Mouse (Mus musculus) neutrophil, adult 5-6 weeks (primary cell): ENCODE data around the gene Cblc. TPM values are rescaled to one million over a fixed set of nuclear protein-coding genes. Genes with fewer than 3 reads are reported as not detected.

Experiments
- ATAC-seq: fragments of 151-379, 151-347 bp; 2 replicates; pipeline ENCODE4 v1.8.0; 2017; ENCODE audit warnings: mild to moderate bottlenecking, moderate TSS enrichment; ENCODE audit not compliant: insufficient number of reproducible peaks, poor library complexity, low FRiP score, severe bottlenecking; ENCODE audit errors: extremely low read depth
- total RNA-seq: library from RNA; stranded (forward); fragments of 200-1000 nt; gene quantifications from 2 replicates; pipeline ENCODE4 v1.2.3, GENCODE M21; 2017

The Cblc gene
- total RNA-seq, 1 experiment from 2014 or later, result 3.6 TPM

- no peak for ATAC-seq
Observed at GRCm38 (mm10) chr7:19741329-19742031, 55.1 kb downstream of the Cblc start.

- no peak for ATAC-seq
Observed at GRCm38 (mm10) chr7:19740269-19740668, 56.3 kb downstream of the Cblc start.

- ATAC-seq, result no peak
Observed at GRCm38 (mm10) chr7:19738771-19739170, 57.8 kb downstream of the Cblc start.

- ATAC-seq, result no peak
Observed at GRCm38 (mm10) chr7:19736389-19737057, 60.1 kb downstream of the Cblc start.

- no peak for ATAC-seq
Observed at GRCm38 (mm10) chr7:19734178-19734666, 62.4 kb downstream of the Cblc start.

Other genes with a start within 250 kb of the Cblc start
- gene Ppp1r37, start 233.7 kb downstream of the Cblc start, total RNA-seq, result 29.9 and 31.1 TPM in 2 replicates
- 8.7 and 11.6 TPM in 2 replicates for gene Zfp296, start 219.5 kb downstream of the Cblc start, total RNA-seq
- 44.1 and 49.8 TPM in 2 replicates for gene Gemin7, start 219.2 kb downstream of the Cblc start, total RNA-seq
- gene Clasrp, start 192.3 kb downstream of the Cblc start, total RNA-seq, result 97.9 and 108 TPM in 2 replicates
- 37.0 and 41.1 TPM in 2 replicates for gene Relb, start 167.4 kb downstream of the Cblc start, total RNA-seq
- 45.9 and 51.4 TPM in 2 replicates for gene Clptm1, start 131.8 kb downstream of the Cblc start, total RNA-seq
- gene Apoc2, start 118.9 kb downstream of the Cblc start, total RNA-seq, result 14.0 and 17.5 TPM in 2 replicates
- gene Gm44805, start 115.4 kb downstream of the Cblc start, total RNA-seq, result not detected in 2 replicates
- gene Apoc4, start 115.3 kb downstream of the Cblc start, total RNA-seq, result 0.23 TPM in 1 of 2 replicates, not detected in the other
- 2.7 and 12.5 TPM in 2 replicates for gene Apoc1, start 104.1 kb downstream of the Cblc start, total RNA-seq
- gene Apoe, start 97.6 kb downstream of the Cblc start, total RNA-seq, result 399 and 429 TPM in 2 replicates
- gene Tomm40, start 81.4 kb downstream of the Cblc start, total RNA-seq, result 22.2 and 22.3 TPM in 2 replicates
- gene Nectin2, start 46.3 kb downstream of the Cblc start, total RNA-seq, result 0.23 TPM in 1 of 2 replicates, not detected in the other
- gene Bcam, start 25.8 kb downstream of the Cblc start, total RNA-seq, result not detected in 2 replicates
- gene Bcl3, start 26.0 kb upstream of the Cblc start, total RNA-seq, result 59.9 and 60.2 TPM in 2 replicates
- 1.6 TPM in 1 of 2 replicates, not detected in the other for gene Gm19345, start 55.2 kb upstream of the Cblc start, total RNA-seq
- gene Ceacam16, start 64.5 kb upstream of the Cblc start, total RNA-seq, result 3.3 and 5.2 TPM in 2 replicates
- gene Ceacam19, start 91.2 kb upstream of the Cblc start, total RNA-seq, result 0.47 TPM in 1 of 2 replicates, not detected in the other
- 6.8 and 9.2 TPM in 2 replicates for gene Pvr, start 124.4 kb upstream of the Cblc start, total RNA-seq
- gene Igsf23, start 153.9 kb upstream of the Cblc start, total RNA-seq, result 0.47 and 0.86 TPM in 2 replicates
- not detected in 2 replicates for gene Ceacam20, start 168.6 kb upstream of the Cblc start, total RNA-seq
- not detected in 2 replicates for gene Nlrp9b, start 194.7 kb upstream of the Cblc start, total RNA-seq